Mouse (Mus musculus) embryonic facial prominence, embryonic 11.5 days (tissue): ENCODE results near the gene Vmn2r107. TPM values are rescaled to one million over a fixed set of nuclear protein-coding genes. Genes with fewer than 3 reads are reported as not detected.

Experiments
- ATAC-seq: fragments of 200-750 bp; cut with Nextera tagmentation; replicated peaks from 2 replicates; pipeline ENCODE4 v1.8.0; 2017; ENCODE audit warnings: low read depth; ENCODE audit not compliant: insufficient number of reproducible peaks, low FRiP score, low TSS enrichment
- DNase-seq: peaks from one replicate; pipeline ENCODE4 v3.0.0-alpha.2; 2015; ENCODE audit warnings: low spot score
- H3K27ac ChIP-seq: fragments of 300-500 bp; sonication (generic); replicated peaks from 2 replicates; pipeline ENCODE4 v1.5.1; 2014; ENCODE audit warnings: mild to moderate bottlenecking, low read depth, low read length, control low read depth
- H3K27me3 ChIP-seq: fragments of 300-500 bp; sonication (generic); 2 replicates; pipeline ENCODE4 v1.6.1; 2014; ENCODE audit warnings: mild to moderate bottlenecking, low read length, moderate library complexity, mixed read lengths; ENCODE audit not compliant: control insufficient read depth, insufficient read depth
- H3K36me3 ChIP-seq: fragments of 300-500 bp; sonication (generic); replicated peaks from 2 replicates; pipeline ENCODE4 v1.6.1; 2014; ENCODE audit warnings: low read depth, mild to moderate bottlenecking, low read length, moderate library complexity, mixed read lengths; ENCODE audit not compliant: control insufficient read depth, insufficient read depth
- H3K4me1 ChIP-seq: fragments of 300-500 bp; sonication (generic); 2 replicates; pipeline ENCODE4 v1.6.1; 2014; ENCODE audit warnings: low read length, mixed read lengths; ENCODE audit not compliant: control insufficient read depth, insufficient read depth
- H3K4me2 ChIP-seq: fragments of 300-500 bp; sonication (generic); 2 replicates; pipeline ENCODE4 v1.6.1; 2014; ENCODE audit warnings: low read depth, mild to moderate bottlenecking, control low read depth, low read length, moderate library complexity
- H3K4me3 ChIP-seq: fragments of 300-500 bp; sonication (generic); 2 replicates; pipeline ENCODE4 v1.5.1; 2014; ENCODE audit warnings: low read depth, low read length, control low read depth
- H3K9ac ChIP-seq: fragments of 300-500 bp; sonication (generic); replicated peaks from 2 replicates; pipeline ENCODE4 v1.6.1; 2014; ENCODE audit warnings: mild to moderate bottlenecking, control low read depth, low read length
- H3K9me3 ChIP-seq: fragments of 300-500 bp; sonication (generic); replicated peaks from 2 replicates; pipeline ENCODE4 v1.6.1; 2016; ENCODE audit warnings: mild to moderate bottlenecking, low read length, inconsistent platforms, mixed read lengths; ENCODE audit not compliant: control insufficient read depth
- WGBS: fragments of 180-500 bp; shearing (Covaris S2); extraction: QIAGEN DNeasy Blood & Tissue Kit; methylation state at CpG from one replicate; pipeline ENCODE4 v1.1.7; 2014; 5-methylcytosine and 5-hydroxymethylcytosine counted together
- polyA plus RNA-seq: library from polyadenylated mRNA; unstranded; fragments of >200 nt; fragmentation: Nextera tagmentation; extraction: Ambion mirVana; gene quantifications from 2 replicates; pipeline ENCODE4 v1.2.1, GENCODE M21; 2014

The Vmn2r107 gene
- not detected in 2 replicates for polyA plus RNA-seq

- Histone ChIP-seq H3K4me1 (no peaks in the 10 kb centered on the region), H3K27me3 (no peaks in the 10 kb centered on the region), H3K4me2 (no peak within 1 kb of the TSS), H3K9ac (no peak within 1 kb of the TSS), H3K27ac (no peak within 1 kb of the TSS), H3K36me3 (no peaks in the 10 kb centered on the region), H3K9me3 (no peaks in the 10 kb centered on the region), H3K4me3 (no peak within 1 kb of the TSS)
- WGBS: 49% methylated on average over 2 of the region's 2 CpGs
- ATAC-seq: no peak
- DNase-seq: no peak
These were observed at the start of gene Vmn2r107 for GRCm38 (mm10) chr17:20344942-20345341. Gene Vmn2r107, plus strand, starts transcription at chr17:20345242.

- 87% methylated on average over 1 of the region's 1 CpGs for WGBS
- Histone ChIP-seq H3K4me1 (no peaks in the 10 kb centered on the region), H3K4me3 (no peak overlapping the region), H3K27me3 (no peaks in the 10 kb centered on the region), H3K27ac (no peak overlapping the region), H3K9ac (no peak overlapping the region), H3K9me3 (no peaks in the 10 kb centered on the region), H3K4me2 (no peak overlapping the region), H3K36me3 (no peaks in the 10 kb centered on the region)
- ATAC-seq: no peak
- no peak for DNase-seq
These were observed 39.3 kb upstream of the Vmn2r107 start for GRCm38 (mm10) chr17:20305790-20306189.

GRCm38 (mm10) chr17:20399105-20399504 is 54.1 kb downstream of the Vmn2r107 start:
- no peaks in the 10 kb centered on the region for H3K27me3 ChIP-seq
- no peaks in the 10 kb centered on the region for H3K36me3 ChIP-seq
- 50% methylated on average over 2 of the region's 2 CpGs for WGBS
- no peak overlapping the region for H3K4me3 ChIP-seq
- H3K4me1 ChIP-seq: no peaks in the 10 kb centered on the region
- H3K27ac ChIP-seq: no peak overlapping the region
- DNase-seq (no peak), ATAC-seq (no peak)
- H3K9me3 ChIP-seq: 0 out of 2 replicates have a peak, but pooled peaks cover 2% of the 10 kb centered on the region
- H3K4me2 ChIP-seq: no peak overlapping the region
- no peak overlapping the region for H3K9ac ChIP-seq

- H3K36me3 ChIP-seq: no peaks in the 10 kb centered on the region
These were observed 68.8 kb downstream of the Vmn2r107 start, which contains the start of gene Vmn1r224 for GRCm38 (mm10) chr17:20413846-20414245. Gene Vmn1r224, plus strand, starts transcription at chr17:20414146.

More at GRCm38 (mm10) chr17:20413846-20414245, 68.8 kb downstream of the Vmn2r107 start, which contains the start of gene Vmn1r224:
- no peak within 1 kb of the TSS for H3K4me2 ChIP-seq
- DNase-seq (no peak), ATAC-seq (no peak)
- no peaks in the 10 kb centered on the region for H3K4me1 ChIP-seq
- 50% methylated on average over 1 of the region's 1 CpGs for WGBS
- H3K9ac ChIP-seq: no peak within 1 kb of the TSS
- peaks cover 2% of the 10 kb centered on the region; the same call in 1 of the 2 replicates for H3K9me3 ChIP-seq
- H3K27ac ChIP-seq: no peak within 1 kb of the TSS
- no peaks in the 10 kb centered on the region for H3K27me3 ChIP-seq
- no peak within 1 kb of the TSS for H3K4me3 ChIP-seq

Other genes with a start within 250 kb of the Vmn2r107 start
- not detected in 2 replicates for gene Fpr-rs7, start 231.0 kb upstream of the Vmn2r107 start, polyA plus RNA-seq
- not detected in 2 replicates for gene Fpr-rs6, start 162.1 kb upstream of the Vmn2r107 start, polyA plus RNA-seq
- not detected in 2 replicates for gene Vmn2r105, start 110.2 kb upstream of the Vmn2r107 start, polyA plus RNA-seq
- gene Vmn2r106, start 59.7 kb upstream of the Vmn2r107 start, polyA plus RNA-seq: not detected in 2 replicates
- not detected in 2 replicates for gene Vmn1r224, start 68.9 kb downstream of the Vmn2r107 start, polyA plus RNA-seq
- not detected in 2 replicates for gene Vmn2r108, start 136.1 kb downstream of the Vmn2r107 start, polyA plus RNA-seq
- gene Vmn1r225, start 152.9 kb downstream of the Vmn2r107 start, polyA plus RNA-seq: not detected in 2 replicates
- gene Vmn2r109, start 219.5 kb downstream of the Vmn2r107 start, polyA plus RNA-seq: not detected in 2 replicates